In the genomic region with DNA sequence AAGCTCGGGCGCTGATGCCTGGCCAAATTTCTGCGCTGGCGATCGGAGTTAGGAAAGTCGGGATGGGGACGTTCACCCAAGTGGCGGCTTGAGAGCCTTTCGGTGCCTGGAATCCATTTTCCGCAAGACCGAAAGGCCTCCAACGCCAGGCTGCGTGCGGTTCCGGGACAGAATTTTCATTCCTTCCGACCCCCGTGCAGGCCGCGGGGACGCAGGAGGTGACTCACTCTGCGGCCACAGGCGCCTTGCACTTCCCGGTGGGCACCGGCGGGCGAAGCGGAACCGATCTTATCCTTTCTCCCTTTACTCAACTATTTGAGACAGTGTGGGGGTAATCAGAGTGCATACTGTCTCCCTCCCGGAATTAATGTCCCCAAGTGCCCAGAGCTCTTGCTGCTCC, we compare ENCODE assay signal across 8 mouse cellular contexts. TPM values are rescaled to one million over a fixed set of nuclear protein-coding genes. Genes with fewer than 3 reads are reported as not detected.
DNase-seq lines count a peak whose midpoint lies in the region; ATAC-seq and TF ChIP-seq lines count a peak whose summit lies in the region.

No protein-coding gene starts in this region.

- H3K79me2 ChIP-seq in liver, adult 2 months (ENCODE audit: control insufficient read depth, insufficient read depth, low read length): peaks cover 30% of the 10 kb centered on the region

- peaks cover 60% of the 10 kb centered on the region for H3K27me3 ChIP-seq in heart, embryonic 16.5 days (ENCODE audit: control insufficient read depth, insufficient read depth, low read length)
- H3K27me3 ChIP-seq in liver, adult 2 months (ENCODE audit: control insufficient read depth, insufficient read depth, low read length): no peaks in the 10 kb centered on the region

- in situ Hi-C loops in ES-E14 (cut with MboI; ENCODE audit: low sequenced_read_pairs in 2 of 2, unreplicated experiment in 2 of 2): loop anchor here in 1 of 2 experiments (25.0 kb wide), 1 partner anchor 514 kb away; a partner anchor contains a TSS

- no peaks in the 10 kb centered on the region for H3K9me3 ChIP-seq in ES-E14 (ENCODE audit: control insufficient read depth, insufficient read depth, low read depth, low read length)
- no peaks in the 10 kb centered on the region for H3K9me3 ChIP-seq in heart, embryonic 16.5 days (replicated peaks; ENCODE audit: control insufficient read depth, low read length)

- DNase-seq in CD4-positive helper T cell, adult 2 months (ENCODE audit: low read depth, low spot score): peak; percentile 38
- DNase-seq in ES-E14 (ENCODE audit: low read depth, low spot score) (no peak), adipocyte (ENCODE audit: low spot score) (no peak)
- no peak for DNase-seq in liver, adult 2 months (ENCODE audit: extremely low read depth, low read depth, low spot score)
- peak; percentile 48 for DNase-seq in naive thymus-derived CD4-positive, alpha-beta T cell, adult 2 months (ENCODE audit: low read depth)
- no peak for DNase-seq in T-cell, adult 2 months (ENCODE audit: low spot score)

- no peaks in the 10 kb centered on the region for H3K36me3 ChIP-seq in ES-E14 (ENCODE audit: control insufficient read depth, insufficient read depth, low read length, poor library complexity, severe bottlenecking)
- no peaks in the 10 kb centered on the region for H3K36me3 ChIP-seq in heart, embryonic 16.5 days (ENCODE audit: control insufficient read depth, insufficient read depth)
- H3K36me3 ChIP-seq in liver, adult 2 months (ENCODE audit: control insufficient read depth, insufficient read depth, low read length): no peaks in the 10 kb centered on the region

- TF ChIP-seq CTCF in liver, adult 2 months (IDR thresholded peaks at IDR 0.05; ENCODE audit: low read depth, low read length): no peak

- no peak for TF ChIP-seq POLR2A in liver, adult 2 months (IDR thresholded peaks at IDR 0.05; ENCODE audit: extremely low read depth, insufficient read depth, low read length)

- no peak for ATAC-seq in heart, embryonic 16.5 days (replicated peaks; ENCODE audit: extremely low read depth, insufficient read depth, low FRiP score)
- no peak for ATAC-seq in monocyte, adult 5-6 weeks (replicated peaks; ENCODE audit: insufficient number of reproducible peaks, low FRiP score, low TSS enrichment, poor library complexity, severe bottlenecking)

- H3K4me1 ChIP-seq in ES-E14 (ENCODE audit: control insufficient read depth in 2 of 2, insufficient read depth in 2 of 2, low read length in 2 of 2, poor library complexity in 1 of 2): peaks cover 0 to 16% of the 10 kb centered on the region in 2 experiments; a peak in 3 of 4 replicates
- peaks cover 31% of the 10 kb centered on the region for H3K4me1 ChIP-seq in heart, embryonic 16.5 days (ENCODE audit: control insufficient read depth, insufficient read depth, low read length)
- H3K4me1 ChIP-seq in liver, adult 2 months (ENCODE audit: control insufficient read depth, insufficient read depth, low read length): no peaks in the 10 kb centered on the region; the same call in 1 of the 2 replicates

- peak overlapping the region; percentile 11 to 36; a peak in 3 of 4 replicates for H3K4me3 ChIP-seq in ES-E14 (ENCODE audit: insufficient read depth in 1 of 2, low read depth in 1 of 2, low read length in 2 of 2, poor library complexity in 1 of 2, severe bottlenecking in 1 of 2)
- H3K4me3 ChIP-seq in heart, embryonic 16.5 days (ENCODE audit: low read length): peak overlapping the region; percentile 46
- peak overlapping the region; percentile 39; the same call in 1 of the 2 replicates for H3K4me3 ChIP-seq in liver, adult 2 months (ENCODE audit: insufficient read depth, low read depth, low read length)

- peak overlapping the region; percentile 12; the same call in 1 of the 2 replicates for H3K9ac ChIP-seq in ES-E14 (ENCODE audit: insufficient read depth, low read depth, low read length, poor library complexity, severe bottlenecking)
- peak overlapping the region; percentile 33; the same call in 1 of the 2 replicates for H3K9ac ChIP-seq in heart, embryonic 16.5 days (ENCODE audit: low read length)
- peak overlapping the region; percentile 35; the same call in 1 of the 2 replicates for H3K9ac ChIP-seq in liver, adult 2 months (ENCODE audit: low read depth, low read length)

- H3K27ac ChIP-seq in ES-E14 (ENCODE audit: insufficient read depth, low read depth, low read length, poor library complexity, severe bottlenecking): no peak overlapping the region
- no peak overlapping the region for H3K27ac ChIP-seq in heart, embryonic 16.5 days (ENCODE audit: low read length)
- H3K27ac ChIP-seq in liver, adult 2 months (replicated peaks; ENCODE audit: insufficient read depth, low read depth, low read length): peak overlapping the region; percentile 38

- WGBS in heart, embryonic 16.5 days: under 1% methylated on average over 29 of the region's 29 CpGs
- WGBS in liver, adult 2 months: 38% methylated on average over 29 of the region's 29 CpGs

- H3K4me2 ChIP-seq in heart, embryonic 16.5 days (ENCODE audit: low read depth, low read length): peak overlapping the region; percentile 72

TF ChIP-seq in ES-E14, 5 proteins besides CTCF, POLR2A, EP300 and RAD21:
- TF ChIP-seq ZNF384 (IDR thresholded peaks at IDR 0.05; ENCODE audit: low read depth, low read length) (no peak), ZC3H11A (IDR thresholded peaks at IDR 0.05; ENCODE audit: borderline replicate concordance, low read depth, low read length) (no peak), MAFK (IDR thresholded peaks at IDR 0.05; ENCODE audit: insufficient read depth, low read depth, low read length) (no peak), HCFC1 (IDR thresholded peaks at IDR 0.05; ENCODE audit: borderline replicate concordance, insufficient read depth, low read length) (no peak), CHD2 (IDR thresholded peaks at IDR 0.05; ENCODE audit: low read depth, low read length) (no peak)

RNA-seq across cellular contexts. Expression of a gene that starts 1.3 kb away (rescaled TPM):
- 4.4 and 8.1 TPM in 2 replicates for total RNA-seq in ES-E14 (2012; rRNA removed)
- polyA plus RNA-seq in heart, embryonic 16.5 days (2015; fragmentation: Nextera tagmentation; extraction: Ambion mirVana): 1.7 and 2.7 TPM in 2 replicates
- total RNA-seq in liver, adult 2 months (2014; rRNA removed): 38.5 and 45.6 TPM in 2 replicates
- 57.5 and 57.7 TPM in 2 replicates for polyA plus RNA-seq in liver, adult 2 months (2012; rRNA removed)
- total RNA-seq in monocyte, adult 5-6 weeks (2017): 16.4 to 32.5 TPM (median 17.9 TPM) in 3 replicates

Comparison
In these comparisons a context has a peak if more than half of its experiments do, and no peak if none do; other contexts are left out.
1. DNase-seq: peak in CD4-positive helper T cell, adult 2 months (single experiment) and naive thymus-derived CD4-positive, alpha-beta T cell, adult 2 months (single experiment); none in ES-E14 (single experiment), liver, adult 2 months (single experiment), adipocyte (single experiment) and T-cell, adult 2 months (single experiment).
2. Peak in every context shown above with its lines, with median percentiles within 50 percentile points of each other: H3K4me3 ChIP-seq and H3K9ac ChIP-seq.